Mouse (Mus musculus) frontal cortex, postnatal 36 days (tissue): ENCODE results near the gene Cd81.

Experiments
- DNase-seq, 2 experiments: peaks; one replicate each; pipeline ENCODE4 v3.0.0; 2022; ENCODE audit warnings: low spot score in 2 of 2

Gene Cd81

DNA sequence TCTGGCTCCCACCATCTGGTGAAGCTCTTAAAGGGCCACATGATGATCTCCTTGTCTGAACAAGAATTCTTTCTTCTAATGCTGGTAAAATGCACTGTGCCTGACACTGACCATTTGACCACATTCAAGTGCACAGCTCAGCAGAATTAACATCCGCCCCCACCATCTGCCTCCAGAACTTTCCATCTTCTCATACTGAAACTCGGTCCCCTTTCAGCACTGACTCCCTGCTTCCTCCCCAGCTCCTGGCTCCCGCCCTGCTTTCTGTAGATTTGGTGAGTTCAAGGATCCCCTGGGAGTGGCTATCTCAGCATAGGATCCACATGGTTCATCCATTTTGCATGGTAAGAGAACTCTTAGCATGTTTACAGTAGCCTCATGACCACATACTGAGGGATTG, 31.8 kb upstream of the Cd81 start:
- DNase-seq = no peak

DNA sequence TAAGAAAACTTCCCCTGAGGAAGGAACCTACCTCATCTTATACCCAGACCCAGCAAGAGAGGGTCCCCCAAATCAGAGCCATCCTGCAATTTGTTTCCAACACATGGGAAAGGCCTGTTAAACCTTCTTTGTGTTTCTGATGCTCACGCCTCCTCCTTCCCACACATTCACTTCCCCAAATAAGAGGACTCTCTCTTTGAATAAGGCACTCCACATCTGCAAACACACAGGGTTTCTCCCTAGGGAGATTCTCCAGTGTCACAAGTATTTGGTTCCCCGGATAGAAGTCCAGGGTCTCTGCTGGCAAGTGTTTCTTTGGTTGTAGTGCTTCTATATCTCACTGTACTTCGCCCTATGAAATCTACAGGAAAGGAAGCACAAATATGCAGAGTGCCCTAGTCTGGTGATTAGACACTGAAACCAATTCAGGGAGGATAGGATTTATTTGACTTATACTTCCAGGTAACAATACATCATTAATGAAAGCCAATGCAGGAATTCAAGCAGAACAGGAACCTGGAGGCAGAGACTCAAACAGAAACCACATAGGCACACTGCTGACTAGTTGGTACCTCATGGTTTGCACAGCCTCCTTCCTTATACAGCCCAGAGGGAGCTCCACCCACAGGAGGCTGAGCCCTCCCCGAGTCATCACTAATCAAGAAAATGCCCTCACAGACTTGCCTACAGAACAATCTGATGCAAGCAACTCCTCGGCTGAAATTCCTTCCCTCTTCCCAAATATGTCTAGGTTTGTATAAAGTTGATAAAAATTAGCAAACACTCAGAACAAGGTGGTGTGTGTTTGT, 31.0 kb upstream of the Cd81 start:
- no peak for DNase-seq

DNA sequence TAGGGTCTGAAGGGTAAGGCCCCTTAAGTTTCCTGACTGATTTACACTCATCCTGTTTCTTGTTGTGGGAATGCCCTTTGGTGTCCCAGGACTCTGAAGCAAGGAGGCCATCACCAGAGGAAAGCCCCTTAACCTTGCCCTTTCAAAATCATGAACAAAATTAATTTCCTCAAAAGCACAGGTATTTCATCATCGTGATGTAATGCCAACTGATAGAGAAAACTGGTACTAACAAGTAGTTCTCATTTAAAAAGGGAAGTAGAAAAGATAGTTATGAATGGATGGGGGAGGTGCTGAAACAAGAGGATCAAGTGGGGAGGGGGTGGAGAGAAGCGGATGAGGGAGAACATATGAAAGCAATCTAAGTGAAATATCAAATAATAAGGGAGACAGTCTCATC, 29.0 kb upstream of the Cd81 start:
- no peak for DNase-seq

DNA sequence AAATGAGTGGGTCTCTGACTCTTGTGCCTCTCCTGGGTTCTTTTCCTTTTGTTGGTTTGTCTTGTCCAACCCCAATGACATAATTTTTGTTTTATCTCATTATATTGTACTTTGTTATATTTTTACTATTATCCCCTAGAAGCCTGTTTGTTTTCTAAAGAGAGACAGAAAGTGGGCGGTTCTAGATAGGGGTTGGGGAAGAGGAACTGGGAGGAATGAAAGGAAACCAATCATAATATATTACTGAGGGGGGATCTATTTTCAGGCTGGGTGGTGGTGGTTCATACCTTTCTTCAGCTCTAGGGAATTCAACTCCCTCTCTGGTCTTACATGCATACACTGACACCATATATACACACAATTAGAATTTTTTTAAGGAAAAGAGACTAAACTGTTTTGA, 28.2 kb upstream of the Cd81 start:
- DNase-seq = no peak

DNA sequence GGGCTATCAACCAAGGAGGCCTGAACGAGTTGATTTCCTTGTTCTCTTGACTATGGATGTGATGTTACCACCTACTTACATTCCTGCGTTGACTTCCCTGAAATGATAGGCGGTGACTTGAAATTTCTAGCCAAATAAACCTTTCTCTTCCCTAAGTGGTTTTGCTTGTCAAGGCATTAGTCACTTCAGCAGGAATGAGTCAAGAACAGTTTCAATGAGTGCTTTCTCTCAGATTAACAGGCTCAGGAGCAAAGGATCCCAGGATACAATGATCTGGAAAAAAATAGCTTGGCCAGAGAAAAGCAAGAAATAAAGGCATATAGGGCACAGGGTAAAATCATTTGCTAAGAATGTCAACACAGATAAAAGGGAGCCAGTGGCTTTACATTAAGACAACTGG, 27.0 kb upstream of the Cd81 start:
- no peak for DNase-seq

DNA sequence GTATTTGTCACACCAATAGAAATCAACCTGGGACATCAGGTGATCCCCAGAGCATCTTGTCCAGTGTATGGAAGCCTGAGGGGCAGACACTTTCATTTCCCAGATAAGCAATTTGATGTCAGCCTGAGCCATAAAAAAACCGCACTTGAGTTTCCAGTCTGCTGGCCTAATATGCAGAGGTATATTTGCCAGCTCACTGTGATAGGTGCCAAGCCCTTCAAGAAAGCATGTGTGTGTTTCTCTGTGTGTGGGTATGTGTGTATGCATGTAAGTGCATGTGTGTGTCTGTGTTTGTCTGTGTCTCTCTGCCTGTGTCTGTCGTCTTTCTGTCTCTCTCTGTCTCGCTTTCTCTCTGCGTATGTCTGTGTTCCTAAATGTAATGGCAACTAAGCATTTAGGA, 25.3 kb upstream of the Cd81 start:
- DNase-seq = no peak

DNA sequence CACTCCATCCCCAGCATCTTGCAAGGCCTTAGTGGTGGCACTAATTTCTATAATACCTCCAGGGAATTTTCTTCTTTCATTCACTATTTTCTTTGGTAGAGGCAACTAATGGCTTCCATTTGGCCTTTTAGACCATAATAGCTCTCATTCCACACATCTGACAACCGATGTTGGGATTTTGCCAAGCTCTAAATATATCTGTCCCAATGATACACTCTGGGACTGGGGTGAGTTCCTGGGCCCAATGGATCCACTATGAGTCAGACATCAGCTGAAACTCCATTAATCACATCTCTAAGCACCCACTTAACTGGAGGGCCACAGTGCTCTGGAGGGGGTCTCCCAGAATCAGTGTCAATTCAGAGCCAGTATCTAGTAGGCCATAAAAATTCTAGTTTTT, 20.7 kb upstream of the Cd81 start:
- no peak for DNase-seq

DNA sequence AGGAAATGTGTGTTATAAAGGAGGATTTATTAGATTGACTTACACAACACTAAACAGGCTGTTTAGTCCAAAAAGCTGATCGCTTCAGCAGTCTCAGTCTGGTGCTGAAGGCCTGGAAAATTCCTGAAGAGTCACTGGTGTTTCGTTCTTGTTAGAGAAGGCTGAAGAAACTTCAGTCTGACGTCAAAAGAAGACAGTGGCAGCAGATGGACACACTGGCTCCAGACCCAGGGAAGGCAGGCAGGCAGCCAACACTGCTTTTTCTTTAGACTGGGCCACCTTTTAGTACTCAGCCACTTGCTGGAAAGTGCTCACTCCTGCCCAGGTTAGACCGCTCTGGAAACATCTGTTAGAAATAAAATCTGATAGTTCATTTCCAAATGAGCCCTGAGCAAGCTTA, 19.0 kb upstream of the Cd81 start:
- no peak for DNase-seq

DNA sequence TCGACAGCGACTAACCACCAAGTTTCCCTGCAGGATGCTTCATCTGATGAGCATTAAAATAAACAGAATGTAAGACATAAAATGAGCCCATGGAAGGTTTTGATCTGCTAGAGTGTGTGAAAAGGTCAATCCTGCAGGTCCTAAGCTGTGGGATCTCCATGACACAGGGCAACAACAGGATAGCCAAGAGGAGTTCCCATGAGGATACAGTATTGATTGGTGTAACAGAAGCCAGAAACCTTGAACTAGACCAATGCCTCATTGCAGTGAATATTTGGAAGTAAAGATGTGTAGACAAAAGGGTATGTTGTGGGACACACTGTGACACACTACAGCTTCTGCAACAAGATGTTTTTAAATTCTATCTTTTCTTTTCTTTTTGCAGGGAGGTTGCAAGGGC, 18.4 kb upstream of the Cd81 start:
- no peak for DNase-seq

DNA sequence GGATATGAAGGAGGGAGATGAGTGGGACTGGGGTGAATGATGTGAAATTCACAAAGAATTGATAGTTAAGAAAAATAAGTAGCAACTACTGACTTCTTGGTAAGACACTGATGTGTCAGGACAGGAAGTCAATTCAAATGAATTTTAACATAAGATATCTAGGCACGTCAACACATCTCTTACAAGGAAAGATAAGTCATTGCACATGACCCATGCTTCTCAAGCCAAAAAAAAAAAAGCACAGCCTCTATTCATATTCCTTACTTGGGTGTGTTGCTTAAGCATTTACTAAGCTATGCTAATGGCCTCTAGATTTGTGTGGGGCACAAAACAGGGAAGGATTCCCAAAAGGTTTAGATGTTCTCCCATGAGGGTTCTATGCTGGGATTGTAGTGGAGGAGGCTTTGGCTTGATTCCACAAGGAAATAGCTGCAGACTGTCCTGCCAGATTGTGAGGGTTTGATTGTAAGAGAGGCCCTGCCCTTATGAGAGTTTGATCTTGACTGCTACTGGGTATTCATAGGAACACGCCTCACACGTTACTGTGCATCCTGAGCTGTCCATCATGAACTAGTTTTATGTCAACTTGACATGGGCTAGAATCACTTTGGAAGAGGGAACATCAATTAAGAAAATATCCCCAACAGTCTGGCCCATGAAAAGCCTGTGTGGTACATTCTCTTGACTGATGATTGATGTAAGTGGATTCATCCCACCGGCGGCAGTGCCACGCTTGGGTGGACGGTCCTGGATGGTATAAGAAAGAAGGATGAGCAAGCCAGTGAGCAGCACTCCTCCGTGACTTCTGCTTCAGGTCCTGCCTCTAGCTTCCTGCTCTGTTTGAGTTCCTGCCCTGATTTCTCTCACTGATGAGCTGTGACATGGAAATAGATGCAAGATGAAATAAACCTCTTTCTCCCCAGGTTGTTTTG, 17.8 kb upstream of the Cd81 start:
- no peak for DNase-seq

DNA sequence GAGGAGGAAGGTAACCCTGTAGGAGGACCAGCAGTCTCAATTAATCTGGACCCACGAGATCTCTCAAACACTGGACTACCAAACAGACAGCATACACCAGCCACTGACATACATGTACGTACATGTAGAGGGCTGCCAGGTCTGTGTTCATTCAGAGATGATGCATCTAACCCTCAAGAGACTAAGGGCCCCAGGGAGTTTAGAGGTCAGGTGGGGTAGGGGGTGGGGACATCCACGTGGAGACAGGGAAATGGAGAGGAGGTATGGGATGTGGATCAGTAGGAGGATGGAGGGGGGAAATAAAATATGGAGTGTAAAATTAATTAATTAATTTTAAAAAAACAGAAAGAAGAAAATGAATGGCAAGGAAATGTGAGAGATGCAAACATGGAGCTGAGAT, 15.8 kb upstream of the Cd81 start:
- no peak for DNase-seq

DNA sequence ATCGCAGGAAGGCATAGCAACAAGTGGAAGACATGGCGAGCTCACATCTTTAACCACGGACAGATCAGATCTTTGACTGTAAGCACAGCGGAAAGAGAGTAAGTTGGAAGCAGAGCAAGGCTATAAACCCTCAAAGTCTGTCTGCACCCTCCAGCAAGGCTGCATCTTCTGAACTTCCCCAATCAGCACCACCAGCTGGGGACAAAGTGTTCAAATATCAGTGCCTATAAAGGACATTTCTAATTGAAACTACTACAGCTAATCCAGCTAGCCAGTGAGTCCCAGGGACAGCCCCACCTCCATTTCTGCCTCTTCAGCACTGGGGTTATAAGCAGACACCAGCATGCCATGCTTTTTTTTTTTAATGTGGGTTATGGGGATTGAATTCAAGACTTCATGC, 15.2 kb upstream of the Cd81 start:
- no peak for DNase-seq

DNA sequence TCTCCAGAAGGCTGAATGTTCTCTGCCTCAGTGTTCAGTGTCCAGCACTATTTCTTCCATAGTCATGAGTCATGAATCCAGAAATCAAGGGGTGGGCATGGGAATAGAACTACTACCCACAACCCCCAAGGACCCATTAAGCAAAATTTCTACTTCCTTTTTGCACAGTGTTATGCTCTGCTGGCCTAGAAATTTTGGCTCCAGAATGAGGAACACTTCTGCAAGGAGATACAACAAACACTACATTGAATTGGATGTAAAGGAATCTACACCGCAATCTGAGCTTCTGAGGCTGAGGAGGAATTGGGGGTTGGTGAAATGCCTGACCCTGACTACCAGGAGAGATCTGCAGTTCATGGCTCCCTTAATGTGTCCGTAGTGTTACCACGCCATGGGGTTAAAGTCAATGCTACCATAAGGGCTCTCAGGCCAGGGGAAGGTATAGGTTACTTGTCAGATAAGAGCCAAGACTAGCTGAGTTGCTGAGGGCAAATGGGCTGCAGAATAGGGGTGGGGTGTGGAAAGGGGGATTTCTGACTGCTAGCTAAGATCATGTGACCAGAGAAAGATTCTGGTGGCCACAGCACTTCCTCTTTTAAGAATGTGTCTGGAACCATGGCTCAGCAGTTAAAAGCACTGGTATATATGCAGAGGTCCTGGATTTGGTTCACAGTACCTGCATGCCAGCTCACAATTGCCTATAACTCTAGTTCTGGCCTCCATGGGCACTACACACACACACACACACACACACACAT, 14.2 kb upstream of the Cd81 start:
- no peak for DNase-seq

DNA sequence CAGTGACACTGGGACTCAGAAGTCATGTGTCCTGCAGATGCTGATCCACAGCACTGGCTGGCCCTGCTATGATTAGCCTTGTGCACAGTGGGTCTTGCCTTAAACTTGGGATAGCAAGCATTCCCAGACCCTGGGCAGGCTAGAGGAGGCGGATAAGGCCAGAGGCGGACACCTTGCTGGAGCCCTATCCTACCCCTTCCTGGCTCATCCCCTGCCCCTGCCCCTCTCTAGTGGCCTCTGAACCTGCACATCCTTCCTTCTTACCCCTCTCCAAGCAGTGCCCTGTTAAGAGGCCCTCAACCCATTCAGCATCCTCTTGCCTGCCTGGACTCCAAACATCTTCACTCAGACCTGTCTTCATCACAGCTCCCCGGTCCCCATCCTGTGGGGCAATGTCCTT, 12.0 kb upstream of the Cd81 start:
- DNase-seq = no peak

DNA sequence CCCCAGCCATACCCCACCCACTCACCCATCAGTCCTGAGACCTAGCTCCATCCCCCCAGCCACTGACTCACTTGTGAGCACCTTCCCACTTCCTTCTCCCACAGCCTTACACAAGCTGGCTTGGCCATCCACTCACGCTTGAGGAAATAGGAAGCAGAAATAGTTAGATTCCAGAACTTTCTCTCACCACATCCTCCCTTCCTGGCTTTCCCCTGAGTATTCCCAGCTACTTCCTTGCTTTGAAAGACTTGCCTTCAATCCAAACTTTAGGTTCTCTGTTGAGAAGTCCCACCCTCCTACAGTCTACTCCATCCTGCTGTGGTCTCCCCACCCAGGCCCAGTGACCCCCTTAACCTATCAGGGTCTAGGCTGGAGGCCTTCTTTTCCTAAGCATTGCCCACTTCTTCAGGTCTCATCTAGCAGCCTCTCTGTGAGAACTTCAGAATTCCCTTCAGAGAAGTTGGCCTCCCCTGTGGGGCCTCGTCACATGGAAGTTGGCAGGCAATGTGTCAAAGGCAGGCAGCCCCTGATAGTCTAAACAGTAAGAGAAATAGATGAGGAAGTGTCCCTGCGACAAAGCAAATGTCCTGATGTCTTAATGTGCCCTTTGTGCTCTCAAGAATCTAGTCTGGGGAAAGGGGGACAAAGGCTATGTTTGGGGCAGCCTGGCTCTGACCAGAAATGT, 11.3 kb upstream of the Cd81 start:
- DNase-seq = no peak

DNA sequence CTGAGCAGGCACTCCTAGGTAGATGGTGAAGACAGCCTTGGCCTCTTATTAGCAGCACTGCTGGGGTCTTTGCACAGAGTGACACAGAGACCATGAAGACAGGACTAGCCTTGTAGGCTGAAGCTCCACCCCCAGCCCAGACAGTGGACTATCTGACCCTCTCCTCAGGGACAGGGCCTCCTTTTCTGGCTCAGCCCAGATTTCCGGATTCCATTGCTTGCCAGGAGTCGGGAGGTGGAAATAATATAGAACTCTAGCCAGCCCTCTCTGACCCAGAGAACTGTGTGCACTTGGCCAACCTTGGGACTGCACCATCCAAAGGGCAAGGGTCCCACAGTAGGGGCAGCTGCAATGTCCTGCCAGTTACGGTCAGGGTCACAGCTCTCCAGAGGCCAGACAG, 10.4 kb upstream of the Cd81 start:
- DNase-seq = no peak

DNA sequence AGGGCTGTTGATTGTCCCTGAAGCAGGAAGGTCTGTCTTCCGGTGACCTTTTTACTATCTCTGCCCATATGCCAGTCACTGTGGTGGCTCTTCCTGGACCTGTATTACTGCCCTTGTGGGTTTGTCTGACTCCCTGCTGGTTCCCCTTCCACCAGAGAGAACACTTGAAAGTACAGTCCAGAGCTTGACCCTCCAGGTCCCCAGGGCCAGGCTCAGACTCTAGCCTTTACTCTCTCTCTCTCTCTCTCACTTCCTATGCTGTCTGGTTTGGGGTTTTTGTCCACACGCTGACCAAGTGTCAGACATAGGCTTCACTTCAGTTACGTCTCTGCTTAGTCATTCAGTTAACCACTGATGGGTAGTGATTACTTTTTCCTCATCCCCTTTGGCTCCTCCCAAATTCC, 9.6 kb upstream of the Cd81 start:
- no peak for DNase-seq

DNA sequence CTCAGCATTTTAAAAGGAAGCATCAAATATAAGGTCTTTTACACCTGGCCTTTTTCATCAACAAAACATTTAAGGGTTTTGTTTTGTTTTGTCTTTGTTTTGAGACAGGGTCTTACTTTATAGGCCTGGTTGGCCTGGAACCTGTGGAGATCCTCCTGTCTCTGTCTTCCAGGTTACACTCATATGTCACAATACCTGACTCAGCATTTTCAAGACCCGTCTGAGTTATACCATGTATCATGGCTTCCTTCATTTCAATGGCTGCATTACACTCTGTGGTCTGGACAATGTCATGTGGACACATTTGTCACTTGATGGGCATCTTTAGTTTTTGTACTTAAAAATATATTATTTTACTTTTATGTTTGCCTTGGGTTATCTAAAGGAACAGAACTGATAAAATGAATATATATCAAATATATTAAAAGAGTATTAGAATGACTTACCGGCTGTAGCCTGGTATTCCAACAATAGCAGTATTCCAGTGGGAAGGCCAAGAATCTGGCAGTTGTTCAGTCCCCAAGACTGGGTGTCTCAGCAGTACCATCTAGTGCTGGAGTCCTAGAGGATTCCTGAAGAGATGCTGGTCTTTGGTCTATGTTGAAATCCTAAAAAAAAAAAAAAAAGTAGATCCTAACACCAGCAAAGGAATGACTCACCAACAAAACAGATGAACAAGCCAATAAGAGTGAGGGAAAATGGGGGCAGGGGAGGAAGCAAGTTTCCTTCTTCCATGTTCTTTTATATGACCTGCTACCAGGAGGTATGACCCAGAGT, 8.3 kb upstream of the Cd81 start:
- no peak for DNase-seq

DNA sequence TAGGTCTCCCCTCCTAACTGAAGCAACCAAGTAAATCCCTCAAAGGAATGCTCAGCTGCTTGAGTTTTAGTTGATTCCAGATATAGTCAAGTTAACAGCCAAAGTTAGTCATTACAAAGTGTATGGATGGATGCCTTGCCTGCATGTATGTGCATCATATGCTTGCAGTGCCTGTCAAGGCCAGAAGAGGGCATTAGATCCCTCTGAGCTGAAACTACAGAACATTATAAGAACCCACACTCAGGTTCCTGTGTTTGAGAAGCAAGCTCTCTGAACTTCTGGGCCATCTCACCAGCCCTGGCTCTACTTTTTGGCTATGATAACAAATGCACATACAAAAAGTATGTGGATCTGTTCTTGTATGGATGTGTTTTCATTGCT, 7.7 kb upstream of the Cd81 start:
- no peak for DNase-seq

DNA sequence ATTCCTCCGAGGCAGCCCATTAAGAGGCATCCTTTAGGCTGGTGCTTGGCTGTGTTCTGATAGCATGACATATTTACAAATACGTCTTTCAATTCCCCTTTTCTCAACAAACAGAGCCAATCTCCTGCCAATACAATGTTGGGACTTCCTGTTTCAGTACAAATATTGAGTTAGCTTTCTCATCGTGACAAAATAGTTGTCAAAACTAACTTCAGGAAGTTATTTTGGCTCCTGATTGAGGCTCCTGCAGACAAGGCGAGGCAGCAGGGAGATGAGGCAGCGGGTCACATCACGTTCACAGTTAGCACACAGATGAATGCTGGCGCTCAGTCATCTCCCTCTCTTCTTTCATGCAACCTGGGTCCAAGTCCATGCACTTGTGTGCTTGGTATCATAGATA, 6.2 kb upstream of the Cd81 start:
- no peak for DNase-seq

DNA sequence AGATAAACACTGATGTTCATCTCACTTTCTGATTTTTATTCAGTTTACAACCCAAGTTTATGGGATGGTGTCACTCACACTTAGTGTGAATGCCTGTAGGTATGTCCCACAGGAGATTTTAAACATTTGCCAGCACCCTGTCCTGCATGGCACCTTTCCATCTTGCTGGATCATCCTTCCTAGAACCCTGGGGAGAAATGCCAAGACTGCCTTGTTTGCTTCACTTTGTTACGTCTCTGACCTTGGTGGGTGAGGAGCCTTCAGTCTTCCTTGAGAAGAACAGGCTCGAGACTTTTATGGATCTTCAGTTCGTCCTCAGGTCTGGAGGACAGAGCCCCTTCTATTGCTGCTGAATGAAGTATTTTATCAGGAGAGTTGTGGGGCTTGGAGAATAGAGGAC, 3.2 kb upstream of the Cd81 start:
- DNase-seq = no peak
